Mouse (Mus musculus): ENCODE measurements around the gene Ccdc194.

GRCm38 (mm10) chr8:71535663-71536062 lies 10.2 kb upstream of the Ccdc194 start:
- TF ChIP-seq POLR2AphosphoS2 (IDR thresholded peaks at IDR 0.05; ENCODE audit: insufficient read length, low read depth) (no peak), MYOD1 (IDR thresholded peaks at IDR 0.05; ENCODE audit: control insufficient read depth in 1 of 3, insufficient read length in 2 of 3, low read depth in 2 of 3) (peak in 1 of 3 experiments; percentile 30), POLR2A (IDR thresholded peaks at IDR 0.05; ENCODE audit: insufficient read length, low read depth) (no peak), TCF12 (IDR thresholded peaks at IDR 0.05; ENCODE audit: insufficient read depth, poor library complexity, severe bottlenecking) (no peak), TCF3 (IDR thresholded peaks at IDR 0.05; ENCODE audit: insufficient read length, low read depth) (no peak)
